Mouse (Mus musculus) ES-E14 (cell line): ENCODE data around the gene Ptprg. TPM values are rescaled to one million over a fixed set of nuclear protein-coding genes. Genes with fewer than 3 reads are reported as not detected.
A peak's percentile ranks its signal among the peaks of the same experiment; 100 is the strongest.

Source experiments
- DNase-seq: peaks from one replicate; pipeline ENCODE4 v3.0.0-alpha.2; 2013; ENCODE audit warnings: low read depth, low spot score
- H3K27ac ChIP-seq: 2 replicates; pipeline ENCODE4 v1.5.1; 2012; ENCODE audit warnings: low read depth, mild to moderate bottlenecking, low read length, moderate library complexity, mixed read lengths; ENCODE audit not compliant: poor library complexity, insufficient read depth, severe bottlenecking
- H3K36me3 ChIP-seq: 2 replicates; pipeline ENCODE4 v1.6.1; 2012; ENCODE audit warnings: mild to moderate bottlenecking, low read length, moderate library complexity, mixed read lengths; ENCODE audit not compliant: control insufficient read depth, poor library complexity, insufficient read depth, severe bottlenecking
- H3K4me1 ChIP-seq, 2 experiments: fragments of 150-350 bp in 1 of 2; sonication (generic) in 1 of 2; 2 replicates each; pipeline ENCODE4 v1.6.1; 2012; ENCODE audit warnings: low read length in 2 of 2, mild to moderate bottlenecking in 1 of 2, mixed read lengths in 1 of 2; ENCODE audit not compliant: control insufficient read depth in 2 of 2, insufficient read depth in 2 of 2, poor library complexity in 1 of 2
- H3K4me3 ChIP-seq, 2 experiments: fragments of 150-350 bp in 1 of 2; sonication (generic) in 1 of 2; 2 replicates each; pipeline ENCODE4 v1.5.1; 2012; ENCODE audit warnings: low read length in 2 of 2, low read depth in 1 of 2, mild to moderate bottlenecking in 1 of 2, mixed read lengths in 1 of 2; ENCODE audit not compliant: insufficient read depth in 1 of 2, poor library complexity in 1 of 2, severe bottlenecking in 1 of 2
- H3K9ac ChIP-seq: 2 replicates; pipeline ENCODE4 v1.6.1; 2012; ENCODE audit warnings: low read depth, mild to moderate bottlenecking, low read length, mixed read lengths; ENCODE audit not compliant: poor library complexity, insufficient read depth, severe bottlenecking
- H3K9me3 ChIP-seq: fragments of 150-350 bp; sonication (generic); 2 replicates; pipeline ENCODE4 v1.6.1; 2012; ENCODE audit warnings: low read depth, mild to moderate bottlenecking, low read length; ENCODE audit not compliant: control insufficient read depth, insufficient read depth
- CHD2 ChIP-seq: IDR thresholded peaks from 2 replicates; pipeline ENCODE4 v1.6.1; 2014; ENCODE audit warnings: mild to moderate bottlenecking, low read depth, low read length, inconsistent platforms
- HCFC1 ChIP-seq: IDR thresholded peaks from 2 replicates; pipeline ENCODE4 v1.6.1; 2012; ENCODE audit warnings: low read length, inconsistent platforms, borderline replicate concordance; ENCODE audit not compliant: insufficient read depth
- MAFK ChIP-seq: IDR thresholded peaks from 2 replicates; pipeline ENCODE4 v1.6.1; 2014; ENCODE audit warnings: mild to moderate bottlenecking, low read depth, low read length, inconsistent platforms; ENCODE audit not compliant: insufficient read depth
- ZC3H11A ChIP-seq: IDR thresholded peaks from 2 replicates; pipeline ENCODE4 v1.6.1; 2012; ENCODE audit warnings: low read depth, mild to moderate bottlenecking, inconsistent platforms, low read length, borderline replicate concordance
- ZNF384 ChIP-seq: IDR thresholded peaks from 2 replicates; pipeline ENCODE4 v1.6.1; 2012; ENCODE audit warnings: low read depth, low read length, inconsistent platforms
- in situ Hi-C, 2 experiments: fragments of 600-800 bp; cut with MboI; formaldehyde crosslinking; loops; one replicate each; pipeline ENCODE4 v1.15.1; 2025; ENCODE audit warnings: low sequenced_read_pairs in 2 of 2, inconsistent platforms in 1 of 2; ENCODE audit not compliant: unreplicated experiment in 2 of 2
- total RNA-seq: library from RNA; depleted of rRNA; stranded (reverse); fragments of 300-350 nt; gene quantifications from 2 replicates; pipeline ENCODE4 v1.2.3, GENCODE M21; 2012

Ptprg gene
- total RNA-seq, 1 experiment = 59.8 TPM

- in situ Hi-C loops = loop anchor here in 1 of 2 experiments (10.0 kb wide), 1 partner anchor 317 kb away; no protein-coding TSS in a partner anchor
These were observed 264.7 kb downstream of the Ptprg start for GRCm38 (mm10) chr14:11818054-11818453.

GRCm38 (mm10) chr14:11818721-11819120 lies 265.4 kb downstream of the Ptprg start:
- DNase-seq = no peak
- H3K4me3 ChIP-seq = no peak overlapping the region
- H3K9ac ChIP-seq = no peak overlapping the region
- H3K4me1 ChIP-seq = peaks cover 0 to 10% of the 10 kb centered on the region in 2 experiments; a peak in 1 of 4 replicates
- H3K27ac ChIP-seq = no peak overlapping the region
- no peaks in the 10 kb centered on the region for H3K36me3 ChIP-seq
- H3K9me3 ChIP-seq = no peaks in the 10 kb centered on the region
- in situ Hi-C loops = loop anchor here in 1 of 2 experiments (10.0 kb wide), 1 partner anchor 316 kb away; no protein-coding TSS in a partner anchor
- no peak for TF ChIP-seq HCFC1
- TF ChIP-seq MAFK = no peak
- TF ChIP-seq ZNF384 = no peak
- no peak for TF ChIP-seq CHD2
- no peak for TF ChIP-seq ZC3H11A

More at GRCm38 (mm10) chr14:11818054-11818453, 264.7 kb downstream of the Ptprg start:
- TF ChIP-seq MAFK = no peak
- no peak for TF ChIP-seq ZC3H11A
- 0 out of 2 replicates have a peak, but pooled peaks have one; percentile 25 for TF ChIP-seq ZNF384
- no peak for TF ChIP-seq HCFC1
- no peak for TF ChIP-seq CHD2
- Histone ChIP-seq H3K27ac (no peak overlapping the region), H3K36me3 (no peaks in the 10 kb centered on the region), H3K4me1 (peaks cover 0 to 10% of the 10 kb centered on the region in 2 experiments; a peak in 1 of 4 replicates), H3K9me3 (no peaks in the 10 kb centered on the region), H3K4me3 (no peak overlapping the region), H3K9ac (no peak overlapping the region)
- no peak for DNase-seq

- in situ Hi-C loops = loop anchor here in 1 of 2 experiments (10.0 kb wide), 1 partner anchor 315 kb away; no protein-coding TSS in a partner anchor
- no peaks in the 10 kb centered on the region for H3K9me3 ChIP-seq
- H3K9ac ChIP-seq = no peak overlapping the region
- peaks cover 0 to 10% of the 10 kb centered on the region in 2 experiments; a peak in 1 of 4 replicates for H3K4me1 ChIP-seq
- H3K27ac ChIP-seq = no peak overlapping the region
- no peak for TF ChIP-seq CHD2
- no peak for TF ChIP-seq ZC3H11A
- no peak for TF ChIP-seq MAFK
- no peak for TF ChIP-seq ZNF384
- TF ChIP-seq HCFC1 = no peak
- no peaks in the 10 kb centered on the region for H3K36me3 ChIP-seq
- DNase-seq = no peak
- no peak overlapping the region for H3K4me3 ChIP-seq
These were observed 266.0 kb downstream of the Ptprg start for GRCm38 (mm10) chr14:11819326-11819725.

- no peak for DNase-seq
- H3K4me1 ChIP-seq = peaks cover 4 to 6% of the 10 kb centered on the region in 2 experiments; a peak in 2 of 4 replicates
- in situ Hi-C loops = no loop called here
These were observed 269.7 kb downstream of the Ptprg start for GRCm38 (mm10) chr14:11822830-11823700.

More at GRCm38 (mm10) chr14:11822830-11823700, 269.7 kb downstream of the Ptprg start:
- Histone ChIP-seq H3K9ac (no peak overlapping the region), H3K9me3 (no peaks in the 10 kb centered on the region), H3K4me3 (no peak overlapping the region), H3K27ac (no peak overlapping the region), H3K36me3 (no peaks in the 10 kb centered on the region)
- TF ChIP-seq ZC3H11A (no peak), ZNF384 (no peak), CHD2 (no peak), HCFC1 (no peak), MAFK (no peak)
